Mouse (Mus musculus) cerebellum, adult 11-12 months (tissue): ENCODE data around the gene Itga5.

Source experiments
- DNase-seq: peaks from one replicate; pipeline ENCODE4 v3.0.0; 2022

The Itga5 gene

DNA sequence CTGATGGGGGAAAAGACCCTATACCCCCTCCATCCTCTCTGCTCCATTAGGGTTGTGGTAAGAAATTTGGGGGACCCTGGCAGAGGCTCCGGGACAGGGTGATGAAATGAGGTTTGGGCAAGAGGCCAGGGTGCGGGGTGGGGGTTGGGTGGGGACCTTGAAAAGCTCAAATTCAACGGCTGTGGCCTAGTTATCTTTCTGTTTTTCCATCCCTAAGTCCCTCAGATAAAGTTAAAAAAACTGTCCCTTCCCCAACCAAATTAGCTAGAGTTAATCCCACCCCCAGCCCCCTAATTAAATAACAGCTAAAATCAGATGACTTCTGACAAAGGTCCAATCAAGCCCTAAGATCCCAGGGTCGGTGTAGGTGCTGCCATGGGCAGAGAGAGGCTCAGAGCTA is 1.8 kb downstream of the Itga5 start:
- no peak for DNase-seq

DNA sequence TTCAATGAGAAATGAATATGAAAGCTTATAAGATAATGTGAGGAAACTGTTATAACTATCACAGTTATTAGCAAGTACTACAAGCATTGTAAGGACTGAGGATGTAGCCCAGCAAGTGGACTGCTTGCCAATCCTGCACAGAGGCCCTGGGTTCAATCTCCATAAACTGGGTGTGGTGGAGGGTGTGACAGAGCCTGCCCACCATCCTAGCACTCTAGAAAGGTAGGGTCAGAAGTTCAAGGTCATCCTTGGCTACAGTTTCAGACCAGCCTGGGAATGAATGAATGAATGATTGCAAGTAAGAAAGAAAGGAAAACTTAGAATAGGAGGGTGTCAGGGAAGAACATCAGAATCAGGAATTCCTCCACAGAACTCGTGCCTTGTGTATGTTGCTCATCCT is 2.8 kb downstream of the Itga5 start:
- no peak for DNase-seq

DNA sequence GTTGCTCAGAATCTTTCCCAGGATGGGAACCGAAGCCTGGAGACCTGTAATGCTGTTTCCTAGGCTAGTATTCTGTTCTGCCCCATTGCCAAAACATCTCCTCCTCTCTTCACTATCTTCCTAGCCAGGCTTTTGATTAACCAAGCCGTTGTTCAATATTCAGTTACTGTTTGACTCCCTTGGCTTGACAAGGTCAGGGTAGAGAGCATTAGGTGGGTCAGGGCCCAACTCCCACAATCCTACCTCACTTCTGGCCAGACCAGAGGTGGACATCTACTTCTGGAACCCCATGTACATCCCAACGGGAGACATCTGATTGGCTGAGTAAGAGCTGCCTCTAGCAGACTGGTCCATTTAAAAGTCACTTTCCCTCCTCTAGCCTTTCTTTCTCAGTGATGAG is 3.6 kb downstream of the Itga5 start:
- DNase-seq, result no peak

DNA sequence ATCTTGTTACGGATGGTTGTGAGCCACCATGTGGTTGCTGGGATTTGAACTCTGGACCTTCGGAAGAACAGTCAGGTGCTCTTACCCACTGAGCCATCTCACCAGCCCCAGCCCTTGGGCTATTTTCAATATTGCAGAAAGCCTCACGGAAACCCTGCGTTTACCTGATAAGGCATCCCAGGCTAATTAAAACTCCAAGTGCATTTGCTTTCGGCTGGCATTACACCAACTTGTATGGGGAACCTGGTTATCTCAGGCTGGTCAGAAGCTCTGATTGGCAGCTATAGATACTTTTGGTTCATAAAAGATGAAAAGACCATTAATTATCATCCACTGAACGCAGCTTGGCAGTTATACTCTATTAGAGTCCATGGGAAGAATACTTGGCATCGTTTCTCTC is 4.2 kb downstream of the Itga5 start:
- DNase-seq, result no peak

DNA sequence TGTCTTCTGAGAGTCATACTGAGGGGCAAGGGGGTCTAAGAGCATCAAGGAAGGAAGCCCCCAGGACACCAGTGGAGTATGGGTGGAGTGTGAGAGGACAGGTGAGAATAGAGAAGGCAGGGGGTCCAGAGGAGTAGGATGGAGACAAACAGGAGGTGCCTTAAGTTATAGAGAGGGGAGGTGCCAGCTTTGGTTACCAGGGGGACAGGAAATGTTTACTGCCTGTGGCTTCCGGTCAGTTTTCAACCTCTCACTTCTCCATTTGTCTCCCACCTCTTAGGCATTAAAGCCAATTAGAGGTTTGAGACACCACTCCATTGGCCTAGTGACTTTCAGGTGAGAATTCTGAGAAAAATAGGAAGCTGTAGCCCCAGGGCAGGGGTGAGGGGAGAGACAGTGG is 5.3 kb downstream of the Itga5 start:
- no peak for DNase-seq

DNA sequence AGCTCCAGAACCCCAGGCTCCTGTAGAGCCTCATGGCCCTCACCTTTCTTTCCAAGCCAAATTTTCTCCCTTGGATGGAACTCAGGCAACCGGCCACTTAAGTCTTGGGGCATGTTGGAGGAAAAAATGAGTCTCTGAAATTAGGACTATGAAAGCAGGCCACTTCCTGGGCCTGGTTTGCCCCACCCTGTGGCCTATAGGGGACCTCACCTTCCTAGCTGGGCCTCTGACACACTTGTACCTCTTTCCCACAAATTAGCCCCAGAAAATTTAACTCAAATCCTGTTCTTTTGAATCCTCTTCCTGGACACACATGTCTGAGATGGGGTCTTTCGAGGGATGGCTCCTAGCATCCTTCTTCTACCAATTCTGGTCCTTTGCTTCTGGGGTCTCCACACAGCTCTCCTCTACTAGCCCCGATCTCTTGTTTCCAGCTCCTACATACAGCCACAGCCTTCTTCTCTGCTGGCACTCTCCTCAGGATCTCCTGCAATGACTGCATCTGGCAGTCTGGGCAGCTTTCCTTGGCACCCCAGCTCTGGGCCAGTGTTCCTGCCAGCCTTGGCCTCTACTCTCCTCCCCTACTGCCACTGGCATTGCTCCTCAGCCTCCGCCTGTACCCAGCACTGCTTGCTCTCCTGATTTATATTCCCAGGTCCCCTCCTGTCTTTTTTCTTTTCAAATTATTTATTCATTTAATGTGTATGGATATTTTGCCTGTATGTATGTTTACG is 6.5 kb downstream of the Itga5 start:
- DNase-seq, result peak; percentile 91

DNA sequence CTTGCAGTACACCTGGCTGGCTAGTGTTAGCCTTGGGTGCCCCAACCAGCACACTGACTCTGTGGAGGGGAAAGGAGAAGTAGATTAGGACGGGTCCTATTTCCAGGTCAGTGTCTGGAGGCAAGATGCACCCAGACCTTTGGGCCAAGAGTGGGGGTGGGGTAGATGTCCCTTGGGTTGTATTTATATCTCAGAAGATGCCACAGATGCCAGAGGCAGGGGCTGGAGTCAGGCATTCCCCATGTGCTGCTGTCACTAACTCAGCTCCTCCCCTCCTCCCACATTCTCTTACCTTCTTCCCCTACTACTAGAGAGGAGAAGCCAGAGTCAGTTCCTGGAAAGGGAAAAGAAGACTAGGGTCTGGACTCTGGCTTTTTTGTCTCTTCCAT is 7.4 kb downstream of the Itga5 start:
- DNase-seq, result peak; percentile 29

DNA sequence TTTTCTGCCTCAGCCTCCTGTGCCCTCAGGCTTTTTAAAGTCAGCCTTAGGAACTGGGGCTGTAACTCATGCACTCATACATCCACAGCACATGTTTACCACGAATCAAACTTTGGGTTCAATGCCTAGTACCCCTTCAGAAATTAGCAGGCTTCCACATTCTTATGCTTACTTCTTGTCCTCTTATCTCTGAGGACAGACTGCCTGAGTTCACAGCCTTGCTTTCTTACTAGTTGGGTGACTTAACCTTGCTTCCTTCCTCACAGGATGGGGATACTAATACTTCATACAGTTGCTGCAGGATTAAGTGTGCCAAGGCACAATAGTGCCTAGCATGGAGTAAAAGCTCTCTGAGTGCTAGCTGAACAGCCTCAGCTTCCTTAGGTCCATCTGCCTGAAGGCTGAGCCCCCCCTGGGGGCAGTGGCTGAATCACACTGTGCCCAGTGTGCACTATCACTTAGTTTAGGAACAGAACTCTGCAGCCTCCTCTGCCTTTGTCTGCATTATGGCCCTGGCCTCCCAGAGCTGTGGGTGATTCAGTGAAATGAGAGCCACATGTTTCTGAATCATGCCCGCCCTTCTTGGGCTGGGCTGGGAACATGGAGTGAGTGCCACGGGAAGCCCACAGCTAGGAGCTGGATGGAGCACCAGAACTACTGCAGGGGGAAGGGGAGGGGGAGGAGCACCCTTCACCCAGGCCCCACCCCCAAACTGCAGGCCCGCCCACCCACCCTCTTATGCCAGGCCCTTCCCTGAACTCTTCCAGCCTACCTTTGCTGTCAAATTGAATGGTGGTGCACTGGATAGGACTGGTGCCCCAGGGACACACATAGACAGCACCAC is 8.1 kb downstream of the Itga5 start:
- DNase-seq, result peak; percentile 23

DNA sequence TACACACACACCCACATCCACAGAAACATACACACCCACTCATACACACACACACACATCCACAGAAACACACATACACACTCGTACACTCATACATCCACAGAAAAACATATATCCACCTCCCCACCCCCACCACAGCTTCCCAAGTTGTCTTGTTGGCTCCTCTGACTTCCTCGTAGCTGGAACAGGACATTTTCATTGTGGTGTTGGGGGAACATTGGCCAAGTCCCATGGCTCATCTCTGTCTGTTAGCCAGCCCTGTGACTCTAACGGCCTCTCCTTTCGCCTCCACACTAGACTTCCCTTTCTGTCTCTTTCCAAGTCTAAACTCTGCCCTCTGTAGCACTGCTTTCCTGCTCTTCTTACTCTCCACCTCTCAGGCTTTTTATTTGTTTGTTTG is 8.7 kb downstream of the Itga5 start:
- DNase-seq, result peak; percentile 11

DNA sequence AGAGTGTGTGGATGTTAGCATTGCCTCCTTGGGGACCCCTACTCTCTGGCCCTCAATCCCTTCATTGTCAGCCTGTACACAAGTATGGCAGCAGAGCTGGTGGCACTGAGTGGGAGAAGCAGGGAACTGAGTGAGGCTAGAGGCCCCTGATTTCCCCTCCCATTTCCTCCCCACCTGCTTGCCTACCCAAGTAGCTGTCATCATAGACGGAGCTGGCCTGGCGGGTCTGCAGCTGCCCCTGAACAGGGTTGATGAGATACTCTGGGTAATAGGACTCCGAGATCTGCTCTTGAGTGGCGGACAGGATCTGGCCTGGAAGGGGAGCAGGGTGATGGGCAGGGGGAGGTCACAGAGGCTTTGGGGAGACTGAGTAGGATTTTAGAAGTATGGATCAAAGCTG is 10.4 kb downstream of the Itga5 start:
- no peak for DNase-seq

DNA sequence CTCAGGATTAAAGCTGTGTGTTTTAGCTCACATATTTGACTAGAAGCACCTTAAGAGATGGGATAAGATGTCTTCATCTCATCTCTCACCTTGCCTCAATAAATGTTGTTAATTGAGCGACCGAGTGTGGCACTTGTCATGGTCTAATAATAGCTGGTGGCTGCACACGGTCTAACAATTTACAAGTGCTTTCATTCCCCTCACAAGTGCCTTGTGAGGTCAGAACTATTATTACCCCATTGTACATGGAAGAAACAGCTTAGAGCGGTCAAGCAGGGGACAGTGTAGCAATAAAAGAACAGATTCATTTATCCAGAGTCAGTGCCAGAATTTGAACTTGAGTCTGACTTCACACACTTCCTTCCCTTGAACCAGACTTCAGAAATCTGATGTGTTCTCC is 11.1 kb downstream of the Itga5 start:
- no peak for DNase-seq

DNA sequence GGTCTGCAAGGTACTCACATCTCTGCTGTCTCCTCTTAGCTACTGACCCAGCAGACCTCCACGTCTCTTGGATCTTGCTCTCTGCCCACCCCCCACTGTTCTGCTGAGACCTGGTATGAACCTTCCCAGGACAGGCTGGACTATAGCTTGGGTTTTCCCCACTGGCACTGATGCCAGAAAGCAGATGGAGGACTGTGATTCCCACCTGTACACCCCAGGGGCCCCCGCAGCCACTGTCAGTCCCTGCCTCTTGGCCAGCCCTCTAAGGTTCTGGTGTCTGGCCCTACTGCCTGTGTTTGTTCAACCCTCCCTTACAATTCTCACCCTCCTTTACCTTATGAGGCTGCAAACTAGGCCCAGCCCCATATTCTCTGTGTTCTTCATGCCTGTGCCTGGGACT is 11.9 kb downstream of the Itga5 start:
- DNase-seq, result peak; percentile 89

DNA sequence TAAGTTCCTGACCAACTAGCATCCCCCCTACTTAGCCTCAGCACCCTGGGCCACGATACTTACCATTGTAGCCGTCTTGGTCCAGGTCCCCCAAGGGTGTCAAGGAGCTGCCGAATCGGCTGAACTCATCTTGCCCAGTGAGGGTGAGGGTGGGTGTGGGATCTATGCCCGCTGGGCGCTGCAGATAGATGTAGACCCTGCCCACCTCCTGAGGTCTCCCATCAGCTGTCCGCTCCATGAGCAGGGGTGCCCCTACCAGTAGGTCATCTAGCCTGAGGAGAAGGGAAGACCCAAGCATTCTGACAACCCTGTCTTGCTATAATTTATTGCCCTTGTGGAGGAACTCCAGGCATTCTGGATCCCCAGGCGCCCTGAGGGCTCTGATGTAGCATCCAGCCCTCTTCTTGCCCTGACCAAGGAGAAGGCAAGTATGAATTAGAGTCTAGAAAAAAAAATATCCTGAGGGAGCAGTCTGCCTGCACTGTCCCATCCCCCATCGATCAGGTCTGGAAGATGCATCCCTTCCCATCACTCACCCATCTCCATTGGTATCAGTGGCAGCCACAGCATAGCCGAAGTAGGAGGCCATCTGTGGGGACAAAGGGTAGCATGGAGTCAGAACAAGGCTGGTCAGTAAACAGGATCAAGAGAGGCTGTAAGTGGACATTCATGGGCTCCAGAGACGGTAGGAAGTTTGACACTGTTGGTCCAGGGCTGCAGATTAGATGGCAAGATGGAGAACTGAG is 12.9 kb downstream of the Itga5 start:
- DNase-seq, result no peak

DNA sequence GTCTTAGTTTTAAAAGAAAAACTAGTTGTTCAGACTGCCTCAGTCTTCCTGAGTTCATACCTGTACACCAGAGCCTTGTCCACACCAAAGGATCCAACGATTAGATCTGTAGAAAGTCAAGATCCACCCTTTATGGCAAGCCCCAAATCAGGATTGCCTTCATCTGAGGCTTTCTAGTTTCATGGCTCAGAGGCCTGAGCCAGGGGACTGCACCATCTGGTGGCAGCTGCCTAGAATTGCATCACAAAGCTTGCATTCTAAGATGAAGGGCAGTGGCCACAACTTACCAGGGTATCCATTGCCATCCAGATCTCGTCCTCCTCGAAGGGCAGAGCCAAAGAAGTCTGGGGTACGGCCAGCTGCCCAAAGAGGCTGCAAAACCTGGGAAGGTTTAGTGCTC is 13.7 kb downstream of the Itga5 start:
- DNase-seq, result no peak

DNA sequence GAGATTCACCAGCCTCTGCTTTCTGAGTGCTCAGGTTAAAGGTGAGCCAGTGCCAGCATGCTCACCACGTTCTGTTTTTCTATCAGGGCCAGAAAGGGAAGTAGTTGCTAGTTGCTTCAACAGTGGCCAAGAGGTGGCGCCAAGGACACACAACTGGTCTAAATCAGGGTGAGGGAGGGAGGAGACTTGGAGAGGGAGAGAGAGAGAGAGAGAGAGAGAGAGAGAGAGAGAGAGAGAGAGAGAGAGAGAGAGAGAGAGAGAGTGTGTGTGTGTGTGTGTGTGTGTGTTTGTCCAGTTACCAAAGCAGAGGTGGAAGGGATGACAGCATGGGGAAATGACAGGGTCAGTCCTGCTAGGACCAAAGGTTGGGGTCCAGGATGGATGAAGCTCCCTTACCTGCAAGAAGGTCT is 19.3 kb downstream of the Itga5 start:
- DNase-seq, result no peak

DNA sequence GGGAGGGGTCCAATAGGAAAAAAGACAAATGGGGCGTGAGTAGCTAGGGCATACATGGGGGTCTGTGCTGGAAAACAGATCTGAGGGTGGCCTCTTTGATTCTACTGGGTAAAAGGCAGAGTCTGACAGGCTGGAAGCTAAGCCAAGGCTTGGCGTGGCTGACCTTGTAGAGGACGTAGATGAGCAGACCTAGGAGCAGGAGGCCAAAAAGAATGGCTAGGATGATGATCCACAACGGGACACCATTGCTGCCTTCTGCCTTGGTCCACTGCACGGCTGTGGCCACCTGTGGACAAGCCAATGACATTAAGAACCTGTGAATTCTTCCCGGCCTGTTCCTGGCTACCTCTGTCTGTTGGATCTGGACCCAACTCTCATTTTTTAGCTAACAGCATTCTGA is 20.8 kb downstream of the Itga5 start:
- no peak for DNase-seq

DNA sequence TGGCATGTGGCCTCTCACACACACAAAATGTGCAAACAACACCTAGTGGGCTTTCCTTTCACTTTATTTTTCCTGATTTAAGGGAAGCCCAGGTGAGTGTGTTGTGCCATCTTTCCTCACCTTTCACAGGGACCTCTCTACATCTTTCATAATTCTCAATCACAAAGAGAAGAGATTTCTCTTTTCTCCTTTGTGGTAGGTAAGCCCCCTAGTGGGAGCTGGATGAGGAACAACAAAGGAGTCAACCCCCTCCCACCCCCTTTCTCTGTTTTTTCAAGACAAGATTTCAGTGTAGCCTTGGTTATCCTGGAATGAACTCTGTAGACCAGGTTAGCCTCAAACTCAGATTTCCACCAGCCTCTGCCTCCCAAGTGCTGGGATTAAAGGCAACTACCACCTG is 23.0 kb downstream of the Itga5 start:
- DNase-seq, result no peak

DNA sequence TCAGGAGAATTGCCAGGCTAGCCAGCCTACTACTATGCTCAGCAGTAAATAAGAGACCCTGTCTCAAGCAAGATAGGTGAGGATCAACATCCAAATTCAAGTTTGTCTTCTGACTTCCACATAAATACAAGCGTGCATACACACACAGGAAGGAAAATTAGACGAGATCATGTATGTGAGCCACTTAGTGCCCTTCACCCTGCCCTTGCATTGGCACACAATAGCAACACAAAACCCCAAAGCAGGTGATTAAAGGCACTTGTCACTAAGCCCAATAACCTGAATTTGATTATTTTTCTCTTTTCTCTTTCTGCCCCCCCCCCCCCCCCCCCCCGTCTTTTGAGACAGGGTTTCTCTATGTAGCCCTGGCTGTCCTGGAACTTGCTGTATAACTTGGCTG is 23.6 kb downstream of the Itga5 start:
- no peak for DNase-seq

DNA sequence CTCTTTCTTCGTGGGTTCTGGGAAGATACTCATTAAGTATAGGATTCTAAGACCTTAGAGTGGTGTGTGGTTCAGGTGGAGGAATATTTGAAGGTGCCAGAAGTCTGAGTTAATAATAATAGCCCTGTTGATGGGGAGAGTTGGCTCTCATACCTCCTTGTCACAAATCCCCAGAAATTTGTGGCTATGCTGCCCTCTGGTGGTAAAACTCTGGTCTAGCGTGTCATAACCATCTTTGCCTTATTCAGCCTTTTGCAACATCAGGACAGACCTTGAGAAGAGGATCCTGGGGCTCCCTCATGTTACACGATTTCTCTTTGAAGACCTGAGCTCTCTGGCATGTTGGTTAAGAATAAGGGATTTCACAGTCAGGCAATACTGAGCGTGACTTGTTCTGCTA is 24.1 kb downstream of the Itga5 start:
- DNase-seq, result no peak

DNA sequence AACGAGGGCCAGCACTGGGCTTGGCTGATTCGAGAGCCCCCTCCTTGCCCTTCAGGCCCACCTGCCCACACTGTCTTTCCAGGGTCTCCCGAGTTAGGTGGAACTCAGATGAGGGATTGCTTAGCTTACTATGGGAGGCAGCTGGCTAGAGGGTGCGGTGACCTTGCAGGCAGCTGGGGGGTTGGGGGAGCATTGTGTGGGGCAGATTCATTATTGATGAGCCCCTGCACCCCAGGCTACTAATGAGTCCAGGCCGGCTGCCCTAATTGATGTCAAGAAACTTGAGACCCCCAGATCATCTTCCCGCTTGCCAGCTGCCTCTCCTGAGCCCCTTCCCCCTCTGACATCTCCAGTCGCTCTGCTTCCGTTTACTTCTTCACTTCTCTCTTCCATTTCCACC is 25.0 kb downstream of the Itga5 start:
- DNase-seq, result no peak

DNA sequence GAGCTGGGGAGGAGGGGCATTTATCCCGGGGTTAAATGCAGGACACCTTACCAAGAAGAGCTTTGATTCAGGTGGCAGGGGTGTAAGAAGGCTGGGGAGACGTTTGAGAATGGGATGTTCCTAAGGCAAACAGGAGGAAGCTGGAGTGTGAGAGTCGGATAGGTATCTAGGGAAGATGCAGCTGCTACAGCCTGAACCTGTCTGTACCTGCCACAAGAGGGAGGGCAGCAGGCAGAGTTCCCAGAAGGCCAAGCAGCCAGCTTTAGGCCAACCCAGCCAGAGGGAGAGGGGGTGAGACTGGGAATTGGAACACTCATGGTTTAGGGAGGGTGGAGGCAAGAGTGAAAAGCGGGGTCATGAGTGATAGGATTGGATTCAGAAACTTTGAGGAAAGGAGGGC is 25.8 kb downstream of the Itga5 start:
- DNase-seq, result no peak

DNA sequence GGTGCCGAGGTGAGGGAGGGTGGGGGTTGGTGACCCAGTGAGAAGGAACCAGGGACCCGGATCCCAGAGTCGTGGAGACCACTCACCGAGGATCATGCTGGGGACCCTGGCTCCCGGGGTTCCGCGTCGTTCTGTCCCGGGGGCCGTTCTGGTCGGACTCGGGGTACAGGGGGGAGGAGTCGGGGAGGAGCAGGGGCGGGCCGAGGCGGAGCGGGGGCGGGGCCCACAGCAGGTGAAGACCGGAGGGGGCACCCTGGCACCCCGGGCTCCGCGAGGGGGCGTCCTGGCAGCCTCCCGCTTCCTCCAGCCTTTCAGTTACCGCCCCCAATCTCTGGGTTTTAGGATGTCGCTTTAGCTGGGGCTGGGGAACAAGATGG is 26.6 kb downstream of the Itga5 start, which contains the start of gene Zfp385a:
Gene Zfp385a (minus strand): TSS at position 133 of the 377 bp plus-strand sequence.
- DNase-seq, result no peak

DNA sequence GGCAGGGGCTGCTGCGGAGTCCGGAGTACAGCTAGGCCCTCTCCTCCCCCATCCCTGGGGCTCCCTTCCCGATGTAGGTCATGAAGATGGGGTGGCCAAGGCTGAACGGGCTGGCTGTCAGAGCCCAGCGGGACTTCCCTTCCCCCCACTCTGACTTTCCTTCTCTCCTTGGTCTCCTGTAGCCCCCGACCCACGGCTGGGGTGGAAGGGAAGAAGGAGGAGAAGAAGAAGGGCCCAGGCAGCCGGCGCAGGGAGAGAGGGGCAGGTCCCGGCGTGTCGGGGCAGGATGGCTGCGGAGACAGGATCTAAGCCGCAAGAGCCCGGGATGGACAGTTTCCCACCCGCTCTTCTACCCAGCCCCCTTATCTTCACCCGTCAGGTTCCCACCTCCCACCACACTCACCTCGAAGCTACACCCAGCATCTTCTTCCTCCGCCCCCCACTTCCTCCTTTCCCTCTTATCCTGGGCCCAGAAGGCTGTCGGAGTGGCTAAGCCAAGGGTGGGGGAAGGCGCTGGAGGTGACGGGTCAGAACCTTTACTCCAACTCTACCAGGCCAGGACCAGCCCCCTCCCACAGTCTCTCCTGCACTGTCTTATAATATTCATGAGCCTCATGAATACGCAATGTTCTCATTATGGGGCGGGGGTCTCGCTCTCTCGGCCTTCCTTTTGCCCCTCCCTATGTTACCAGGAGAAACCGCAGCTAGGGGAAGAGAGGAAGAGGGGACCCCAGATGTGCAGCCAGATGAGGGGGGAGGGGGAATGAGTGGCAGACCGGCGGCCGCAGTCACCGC is 27.2 kb downstream of the Itga5 start:
- peak; percentile 18 for DNase-seq
